Mouse (Mus musculus) E14TG2a.4 (cell line): ENCODE measurements around the gene Eya4.

Source experiments
- H3K27me3 ChIP-seq: 2 replicates; pipeline ENCODE4 v1.6.1; 2014; ENCODE audit warnings: low read length, control low read depth; ENCODE audit not compliant: insufficient read depth
- H3K36me3 ChIP-seq: 2 replicates; pipeline ENCODE4 v1.6.1; 2014; ENCODE audit warnings: low read length, control low read depth; ENCODE audit not compliant: insufficient read depth
- H3K4me1 ChIP-seq: replicated peaks from 2 replicates; pipeline ENCODE4 v1.6.1; 2014; ENCODE audit warnings: low read depth, low read length, control low read depth
- H3K4me3 ChIP-seq: replicated peaks from 2 replicates; pipeline ENCODE4 v1.5.1; 2014; ENCODE audit warnings: mild to moderate bottlenecking, low read length
- H3K9me3 ChIP-seq: 2 replicates; pipeline ENCODE4 v1.6.1; 2014; ENCODE audit warnings: low read length, control low read depth
- CTCF ChIP-seq: conservative IDR thresholded peaks from 2 replicates; pipeline ENCODE4 v1.5.1; 2014; ENCODE audit warnings: low read length
- NANOG ChIP-seq: IDR thresholded peaks from 2 replicates; pipeline ENCODE4 v1.6.1; 2014; ENCODE audit warnings: borderline replicate concordance, low read length, mixed read lengths
- POU5F1 ChIP-seq: IDR thresholded peaks from 2 replicates; pipeline ENCODE4 v1.6.1; 2014; ENCODE audit warnings: low read length, borderline replicate concordance

Eya4 gene

DNA sequence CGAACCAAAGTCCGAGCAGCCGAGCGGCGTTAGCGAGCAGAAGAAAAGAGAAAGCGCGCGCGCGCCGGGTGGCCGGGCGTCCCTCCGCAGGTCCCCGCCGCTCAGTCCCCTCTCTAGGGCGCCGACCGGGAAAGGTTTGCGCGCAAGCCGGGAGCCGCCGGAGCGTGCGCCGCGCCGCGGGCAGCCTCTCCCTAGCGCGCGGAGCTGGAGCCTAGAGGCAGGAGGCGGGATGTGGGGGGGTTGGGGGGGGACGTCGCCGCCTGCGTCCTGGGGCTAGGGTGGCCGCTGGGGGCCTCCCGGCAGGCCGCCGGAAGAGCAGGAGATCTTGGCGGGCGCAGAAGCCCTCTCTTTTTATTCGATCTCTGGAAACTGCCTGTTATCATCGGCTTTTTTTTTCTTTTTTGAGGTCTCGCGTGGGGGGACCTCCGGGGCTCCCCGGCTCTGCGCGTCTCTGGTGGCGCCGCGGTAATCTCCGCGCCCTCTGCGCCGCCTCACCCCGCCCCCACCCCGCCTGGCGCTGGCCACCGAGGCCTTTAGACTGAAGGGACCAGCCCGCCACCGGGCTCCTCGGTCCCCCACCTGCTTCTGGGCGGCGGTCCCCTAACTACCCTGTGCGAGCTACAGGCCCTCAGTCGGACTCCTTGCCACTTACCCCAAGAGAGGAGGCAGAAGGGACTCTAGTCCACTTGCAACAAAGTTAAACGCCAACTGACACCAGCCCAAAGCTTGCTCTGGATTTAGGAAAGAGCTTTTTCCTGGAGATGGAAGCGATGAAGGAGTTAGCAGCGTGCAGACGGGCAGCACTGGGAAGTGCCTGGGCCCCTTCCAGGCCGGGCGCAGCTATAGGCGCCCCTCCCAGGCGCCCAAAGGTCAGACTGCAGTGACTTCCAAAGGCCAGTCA is at the start of gene Eya4:
Gene Eya4 (minus strand): TSS at position 776 of the 901 bp plus-strand sequence.
- H3K9me3 ChIP-seq = no peaks in the 10 kb centered on the region
- no peak for TF ChIP-seq CTCF
- no peak for TF ChIP-seq NANOG
- TF ChIP-seq POU5F1 = no peak
- peaks cover 22% of the 10 kb centered on the region; the same call in 1 of the 2 replicates for H3K4me1 ChIP-seq
- H3K36me3 ChIP-seq = no peaks in the 10 kb centered on the region
- peak within 1 kb of the TSS; percentile 79 for H3K4me3 ChIP-seq
- peaks cover 45% of the 10 kb centered on the region for H3K27me3 ChIP-seq

DNA sequence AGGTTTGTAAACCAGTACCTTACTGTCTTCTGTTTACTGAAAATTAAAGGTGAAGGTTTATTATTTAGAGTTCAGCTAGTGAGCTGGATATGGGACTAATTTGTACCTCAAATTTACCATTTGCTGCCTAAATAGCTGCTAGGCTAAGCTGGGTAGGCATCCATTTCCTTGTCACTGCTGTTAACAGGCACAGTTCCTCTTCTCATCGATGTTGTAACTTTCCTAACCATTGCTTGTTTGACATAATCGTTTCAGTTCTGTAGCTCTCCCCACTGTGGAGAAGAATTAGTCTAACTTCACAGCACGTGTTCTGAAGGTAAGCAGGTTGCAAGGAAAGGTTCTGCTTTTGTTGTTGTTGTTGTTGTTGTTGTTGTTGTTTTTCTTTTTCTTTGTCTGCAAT is 44.8 kb upstream of the Eya4 start:
- no peak overlapping the region for H3K4me3 ChIP-seq
- H3K4me1 ChIP-seq = no peaks in the 10 kb centered on the region
- no peaks in the 10 kb centered on the region for H3K27me3 ChIP-seq
- no peaks in the 10 kb centered on the region for H3K36me3 ChIP-seq
- H3K9me3 ChIP-seq = no peaks in the 10 kb centered on the region
- TF ChIP-seq CTCF = no peak
- TF ChIP-seq POU5F1 = no peak
- TF ChIP-seq NANOG = no peak

DNA sequence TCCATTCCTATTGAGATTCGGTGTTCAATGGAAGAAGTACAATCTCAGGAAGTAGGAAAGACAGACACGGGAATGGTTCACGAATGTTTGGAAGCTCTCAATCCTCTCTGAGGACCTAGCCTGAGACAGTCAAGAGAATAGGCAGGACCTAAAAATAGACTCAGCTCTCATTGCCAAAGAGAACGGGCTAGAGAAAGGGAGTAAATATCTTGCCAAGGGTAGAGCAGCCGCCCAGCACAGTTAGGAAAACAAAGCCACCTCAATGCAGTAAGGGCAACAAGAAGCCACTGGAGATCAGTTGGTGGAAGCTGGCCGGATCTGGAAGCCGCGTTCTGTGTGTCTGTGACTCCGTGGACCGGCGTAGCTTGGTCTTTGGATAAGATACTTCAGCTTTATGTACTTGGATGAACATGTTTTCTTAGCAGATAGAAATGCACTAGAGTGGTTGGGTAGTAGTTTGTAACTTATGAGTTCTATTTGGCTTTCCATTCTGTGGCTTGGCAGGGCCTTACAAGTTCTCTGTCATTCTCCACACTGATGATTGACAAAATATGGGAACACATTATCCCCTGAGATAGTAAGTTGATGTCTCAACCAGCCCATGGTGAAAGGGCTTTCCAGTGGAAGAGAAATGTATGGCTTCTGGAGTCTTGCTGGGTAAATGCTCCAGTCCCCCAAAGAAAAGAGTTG is 44.1 kb upstream of the Eya4 start:
- no peaks in the 10 kb centered on the region for H3K4me1 ChIP-seq
- H3K36me3 ChIP-seq = no peaks in the 10 kb centered on the region
- no peaks in the 10 kb centered on the region for H3K9me3 ChIP-seq
- H3K27me3 ChIP-seq = no peaks in the 10 kb centered on the region
- H3K4me3 ChIP-seq = no peak overlapping the region
- no peak for TF ChIP-seq CTCF

DNA sequence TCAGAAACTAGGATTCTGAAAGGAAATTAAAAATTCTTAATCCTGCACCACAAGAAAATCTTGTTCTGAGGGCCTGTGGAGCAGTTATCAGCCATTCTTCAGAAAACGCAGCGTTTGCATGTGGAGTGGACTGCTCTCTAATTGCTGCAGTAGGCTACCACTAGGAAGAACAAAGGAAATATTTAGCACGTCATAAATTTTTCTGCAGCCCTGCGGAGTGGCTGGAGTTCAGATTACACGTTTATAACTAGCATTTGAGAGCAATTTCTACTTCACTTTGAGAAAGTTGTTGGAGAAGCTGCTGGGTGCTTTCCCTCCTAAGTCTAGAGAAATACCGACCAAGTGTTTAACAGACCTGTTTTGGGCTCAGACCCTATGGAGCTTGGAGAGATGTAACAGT is 43.6 kb upstream of the Eya4 start:
- H3K4me3 ChIP-seq = no peak overlapping the region
- H3K36me3 ChIP-seq = no peaks in the 10 kb centered on the region
- H3K4me1 ChIP-seq = no peaks in the 10 kb centered on the region
- no peaks in the 10 kb centered on the region for H3K9me3 ChIP-seq
- TF ChIP-seq POU5F1 = no peak
- TF ChIP-seq CTCF = no peak
- no peak for TF ChIP-seq NANOG
- no peaks in the 10 kb centered on the region for H3K27me3 ChIP-seq

DNA sequence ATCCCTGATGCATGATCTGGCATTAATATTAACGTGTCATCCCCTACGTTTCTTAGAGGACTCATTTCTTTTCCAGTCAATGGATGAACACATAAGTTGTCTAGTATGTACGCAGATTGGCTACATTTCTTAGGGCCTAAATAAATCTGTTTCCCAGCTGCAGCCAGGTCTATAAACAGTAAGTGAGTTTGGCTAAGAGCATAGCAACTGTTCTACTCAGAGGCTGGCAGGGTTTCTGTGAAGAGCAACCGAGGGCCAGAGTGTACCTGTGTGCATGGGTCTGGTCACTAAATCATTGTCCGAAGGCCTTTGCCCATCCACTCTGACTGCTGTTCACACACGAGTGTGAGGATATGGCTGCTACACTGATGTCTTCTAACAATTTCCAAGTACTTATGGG is 13.3 kb upstream of the Eya4 start:
- Histone ChIP-seq H3K4me3 (no peak overlapping the region), H3K36me3 (no peaks in the 10 kb centered on the region), H3K27me3 (no peaks in the 10 kb centered on the region), H3K9me3 (no peaks in the 10 kb centered on the region), H3K4me1 (no peaks in the 10 kb centered on the region)
- TF ChIP-seq POU5F1 (no peak), NANOG (no peak), CTCF (no peak)

DNA sequence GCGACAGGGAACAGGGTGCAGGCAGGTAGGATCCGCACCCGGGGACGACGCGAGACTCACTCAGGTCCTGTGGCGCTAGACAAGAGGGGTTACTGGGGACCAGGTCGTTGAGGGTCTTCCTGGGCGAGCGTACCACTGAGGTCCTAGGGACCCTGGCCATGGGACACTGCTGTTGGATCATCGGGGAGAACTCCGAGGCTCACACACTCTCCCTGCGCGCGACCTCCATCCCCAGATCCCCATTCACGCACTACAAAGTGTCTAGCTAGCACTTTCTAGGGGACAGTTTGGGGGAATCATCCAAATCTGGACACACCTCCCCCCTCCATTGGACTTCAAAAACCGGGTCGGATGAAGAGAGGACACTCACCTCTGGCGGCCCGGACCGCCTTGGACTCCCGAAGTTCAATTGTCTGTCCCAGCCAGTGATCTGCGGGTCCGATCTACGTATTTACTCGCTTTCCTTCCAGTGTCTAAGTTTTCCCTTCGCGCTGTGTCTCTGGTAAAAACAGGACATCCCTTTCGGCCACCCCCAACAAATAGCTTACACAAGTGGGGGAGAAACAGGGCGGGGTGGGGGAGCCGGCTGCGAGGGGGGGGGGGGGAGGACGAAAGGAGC is 1.1 kb downstream of the Eya4 start:
- TF ChIP-seq CTCF (no peak), NANOG (no peak), POU5F1 (no peak)
- H3K4me1 ChIP-seq = peaks cover 22% of the 10 kb centered on the region; the same call in 1 of the 2 replicates
- peaks cover 45% of the 10 kb centered on the region for H3K27me3 ChIP-seq
- no peaks in the 10 kb centered on the region for H3K36me3 ChIP-seq
- H3K9me3 ChIP-seq = no peaks in the 10 kb centered on the region
- peak overlapping the region; percentile 79 for H3K4me3 ChIP-seq

DNA sequence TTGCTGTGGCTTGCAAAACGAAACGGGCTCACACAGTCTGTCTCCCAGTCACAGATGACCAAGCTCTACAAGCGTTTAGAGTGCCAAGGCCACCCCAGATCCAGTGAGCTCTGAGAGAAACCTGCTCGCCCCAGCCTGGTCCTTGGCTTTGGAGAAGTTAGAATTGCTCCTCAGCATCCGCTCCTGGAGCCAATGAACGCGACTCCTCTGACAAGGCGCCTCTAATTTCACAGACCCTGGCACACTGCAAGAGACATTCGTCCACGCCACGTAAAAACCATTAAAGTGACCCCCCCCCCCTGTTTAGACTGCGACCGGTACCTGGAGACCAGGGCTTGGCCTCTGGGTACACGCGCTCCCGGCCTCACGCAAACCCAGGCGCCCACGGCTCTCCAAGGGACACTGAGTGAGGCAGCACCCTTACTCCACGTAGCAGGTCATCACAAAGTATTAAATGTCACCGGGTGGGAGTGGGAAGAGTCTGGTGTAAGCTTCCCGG is 1.6 kb downstream of the Eya4 start:
- Histone ChIP-seq H3K27me3 (peaks cover 45% of the 10 kb centered on the region), H3K4me3 (peak overlapping the region; percentile 79), H3K4me1 (peaks cover 22% of the 10 kb centered on the region; the same call in 1 of the 2 replicates), H3K36me3 (no peaks in the 10 kb centered on the region), H3K9me3 (no peaks in the 10 kb centered on the region)
- TF ChIP-seq POU5F1 = no peak
- TF ChIP-seq CTCF = no peak
- no peak for TF ChIP-seq NANOG

DNA sequence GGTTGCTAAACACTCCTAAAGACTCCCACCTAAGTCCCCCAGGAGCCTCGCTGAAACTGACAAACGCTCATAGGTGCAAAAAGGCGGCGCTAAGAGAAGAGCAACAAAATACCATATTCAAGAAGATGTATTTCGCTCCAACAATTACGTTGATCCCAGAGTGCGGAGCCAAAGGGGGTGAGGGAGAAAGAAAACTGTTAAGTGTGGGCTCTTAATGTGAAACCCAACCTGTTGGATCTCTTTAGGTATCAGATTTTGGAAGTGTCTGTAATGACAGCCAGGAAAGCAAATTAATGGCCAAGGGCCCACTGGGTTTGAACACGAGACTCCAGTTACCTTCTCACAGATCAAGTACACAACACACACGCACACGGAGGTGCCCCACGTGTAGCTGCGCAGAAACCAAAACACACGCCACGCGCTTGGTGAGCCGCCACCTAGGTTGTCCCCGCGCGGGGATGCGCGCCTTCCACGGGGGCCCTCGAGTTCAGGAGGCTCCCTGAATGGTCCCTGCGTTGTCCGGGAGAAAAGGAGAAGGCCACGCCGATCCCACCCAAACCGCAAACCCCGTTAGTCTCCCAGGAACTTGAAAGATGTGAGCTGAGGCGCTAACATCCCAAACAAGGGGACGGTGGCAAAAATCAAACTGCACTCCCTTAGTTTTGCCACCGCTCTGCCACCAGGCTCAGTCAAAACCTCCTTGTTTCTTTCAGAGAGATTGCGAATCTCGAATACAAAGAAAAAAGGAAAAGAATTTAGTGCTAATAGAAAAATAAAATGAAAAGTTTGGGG is 2.3 kb downstream of the Eya4 start:
- H3K4me3 ChIP-seq = peak overlapping the region; percentile 79; the same call in 1 of the 2 replicates
- no peaks in the 10 kb centered on the region for H3K9me3 ChIP-seq
- peaks cover 45% of the 10 kb centered on the region for H3K27me3 ChIP-seq
- H3K36me3 ChIP-seq = no peaks in the 10 kb centered on the region
- peaks cover 22% of the 10 kb centered on the region; the same call in 1 of the 2 replicates for H3K4me1 ChIP-seq
- TF ChIP-seq NANOG (no peak), CTCF (no peak), POU5F1 (no peak)
